ENCODE assay signal across 7 mouse cellular contexts in the genomic region with DNA sequence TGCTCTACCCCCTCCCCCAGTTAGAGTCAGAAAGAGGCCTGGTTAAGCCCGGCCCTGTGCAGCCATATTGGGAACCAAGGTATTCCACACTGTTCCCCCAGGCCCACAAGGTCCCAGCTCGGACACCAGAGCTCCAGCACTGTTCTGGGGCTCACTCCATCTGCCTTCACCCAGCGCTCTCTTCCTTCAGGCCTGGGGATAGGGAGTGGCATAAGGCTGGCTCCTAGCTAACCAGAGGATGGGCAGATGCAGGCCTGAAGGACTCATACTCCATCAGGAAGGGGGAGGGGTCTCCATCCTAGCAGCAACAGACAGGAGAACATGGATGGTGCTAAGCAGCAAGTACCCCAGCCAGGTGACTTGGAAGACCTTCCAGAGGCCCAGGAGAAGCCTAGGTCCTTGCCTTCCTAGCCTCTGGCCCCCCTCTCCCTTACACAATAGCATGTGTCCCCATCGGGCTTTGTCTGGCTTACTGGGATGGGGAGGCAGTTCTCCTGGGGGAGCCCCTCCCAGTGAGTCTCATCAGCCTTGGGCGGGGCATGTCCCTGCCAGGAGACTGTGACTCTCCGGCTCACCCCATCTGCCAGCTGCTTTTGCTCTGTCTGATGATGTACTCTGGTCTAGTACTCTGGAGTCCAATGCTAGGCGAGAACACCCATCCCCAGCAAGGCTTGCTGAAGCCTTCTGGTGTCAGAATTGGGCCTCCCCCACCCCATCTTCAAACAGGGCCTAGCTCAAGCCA. TPM values are rescaled to one million over a fixed set of nuclear protein-coding genes. Genes with fewer than 3 reads are reported as not detected.
DNase-seq lines count a peak whose midpoint lies in the region; ATAC-seq lines count a peak whose summit lies in the region.

No protein-coding gene starts in this region.

- DNase-seq in lung, postnatal 10 days = no peak
- peak; percentile 57 for DNase-seq in cerebellum, adult 9-10 months
- DNase-seq in midbrain, embryonic 10.5 days (ENCODE audit: low spot score) = no peak
- DNase-seq in urinary bladder, postnatal 4 days (ENCODE audit: low spot score in 2 of 2) = no peak
- no peak for DNase-seq in ovary, postnatal 10 days (ENCODE audit: low spot score)

- no peak overlapping the region for H3K27ac ChIP-seq in lung, embryonic 15.5 days
- H3K27ac ChIP-seq in heart, embryonic 15.5 days = no peak overlapping the region
- H3K27ac ChIP-seq in midbrain, embryonic 10.5 days (replicated peaks) = peak overlapping the region; percentile 91

- no peaks in the 10 kb centered on the region for H3K9me3 ChIP-seq in lung, embryonic 15.5 days
- H3K9me3 ChIP-seq in heart, embryonic 15.5 days (replicated peaks) = no peaks in the 10 kb centered on the region
- H3K9me3 ChIP-seq in midbrain, embryonic 10.5 days (replicated peaks) = no peaks in the 10 kb centered on the region

- no peak overlapping the region for H3K9ac ChIP-seq in lung, embryonic 15.5 days
- 0 out of 2 replicates have a peak overlapping the region, but pooled peaks have one; percentile 72 for H3K9ac ChIP-seq in heart, embryonic 15.5 days

- WGBS in lung, embryonic 15.5 days = 71% methylated on average over 7 of the region's 7 CpGs
- WGBS in heart, embryonic 15.5 days = 70% methylated on average over 7 of the region's 7 CpGs
- 68% methylated on average over 7 of the region's 7 CpGs for WGBS in midbrain, embryonic 10.5 days

- peak overlapping the region; percentile 76 for H3K4me3 ChIP-seq in lung, embryonic 15.5 days
- peak overlapping the region; percentile 79 for H3K4me3 ChIP-seq in heart, embryonic 15.5 days
- peak overlapping the region; percentile 91 for H3K4me3 ChIP-seq in midbrain, embryonic 10.5 days

- no peak for ATAC-seq in lung, embryonic 15.5 days (ENCODE audit: borderline replicate concordance, extremely low read depth, low FRiP score, low TSS enrichment)
- no peak for ATAC-seq in heart, embryonic 15.5 days (replicated peaks; ENCODE audit: insufficient number of reproducible peaks, insufficient read depth, low FRiP score, low read depth)

- H3K4me2 ChIP-seq in lung, embryonic 15.5 days = peak overlapping the region; percentile 95
- peak overlapping the region; percentile 98 for H3K4me2 ChIP-seq in heart, embryonic 15.5 days

- H3K4me1 ChIP-seq in lung, embryonic 15.5 days = peaks cover 35% of the 10 kb centered on the region
- H3K4me1 ChIP-seq in heart, embryonic 15.5 days (replicated peaks) = peaks cover 30% of the 10 kb centered on the region
- peaks cover 41% of the 10 kb centered on the region for H3K4me1 ChIP-seq in midbrain, embryonic 10.5 days

- H3K27me3 ChIP-seq in lung, embryonic 15.5 days = peaks cover 48% of the 10 kb centered on the region
- peaks cover 78% of the 10 kb centered on the region for H3K27me3 ChIP-seq in heart, embryonic 15.5 days
- H3K27me3 ChIP-seq in midbrain, embryonic 10.5 days (ENCODE audit: low read depth, poor library complexity, severe bottlenecking) = peaks cover 89% of the 10 kb centered on the region

- 0 out of 2 replicates have a peak, but pooled peaks cover 2% of the 10 kb centered on the region for H3K36me3 ChIP-seq in lung, embryonic 15.5 days
- no peaks in the 10 kb centered on the region for H3K36me3 ChIP-seq in heart, embryonic 15.5 days
- peaks cover 20% of the 10 kb centered on the region for H3K36me3 ChIP-seq in midbrain, embryonic 10.5 days

RNA-seq across cellular contexts. Expression of gene Sept5, which starts 1.4 kb away (rescaled TPM):
- 20.2 and 20.9 TPM in 2 replicates for polyA plus RNA-seq in lung, embryonic 15.5 days (2015; fragmentation: Nextera tagmentation; extraction: Ambion mirVana)
- polyA plus RNA-seq in heart, embryonic 15.5 days (2015; fragmentation: Nextera tagmentation; extraction: Ambion mirVana) = 8.1 and 14.8 TPM in 2 replicates
- 31.2 and 42.8 TPM in 2 replicates for polyA plus RNA-seq in midbrain, embryonic 10.5 days (2016; fragmentation: Nextera tagmentation; extraction: Ambion mirVana)

RNA-seq across cellular contexts. Expression of gene Gm49601, which starts 2.1 kb away (rescaled TPM):
- 3.2 and 4.0 TPM in 2 replicates for polyA plus RNA-seq in lung, embryonic 15.5 days (2015; fragmentation: Nextera tagmentation; extraction: Ambion mirVana)
- 0.94 and 1.4 TPM in 2 replicates for polyA plus RNA-seq in heart, embryonic 15.5 days (2015; fragmentation: Nextera tagmentation; extraction: Ambion mirVana)
- polyA plus RNA-seq in midbrain, embryonic 10.5 days (2016; fragmentation: Nextera tagmentation; extraction: Ambion mirVana) = 3.7 and 5.8 TPM in 2 replicates

RNA-seq across cellular contexts. Expression of gene Gp1bb, which starts 6.2 kb away (rescaled TPM):
- 2.8 and 4.3 TPM in 2 replicates for polyA plus RNA-seq in lung, embryonic 15.5 days (2015; fragmentation: Nextera tagmentation; extraction: Ambion mirVana)
- polyA plus RNA-seq in heart, embryonic 15.5 days (2015; fragmentation: Nextera tagmentation; extraction: Ambion mirVana) = 3.7 and 3.8 TPM in 2 replicates
- 4.5 and 4.6 TPM in 2 replicates for polyA plus RNA-seq in midbrain, embryonic 10.5 days (2016; fragmentation: Nextera tagmentation; extraction: Ambion mirVana)

RNA-seq across cellular contexts. Expression of gene Tbx1, which starts 37.9 kb away (rescaled TPM):
- polyA plus RNA-seq in lung, embryonic 15.5 days (2015; fragmentation: Nextera tagmentation; extraction: Ambion mirVana) = 10.9 and 13.1 TPM in 2 replicates
- polyA plus RNA-seq in heart, embryonic 15.5 days (2015; fragmentation: Nextera tagmentation; extraction: Ambion mirVana) = 0.66 and 1.5 TPM in 2 replicates
- polyA plus RNA-seq in midbrain, embryonic 10.5 days (2016; fragmentation: Nextera tagmentation; extraction: Ambion mirVana) = 0.97 and 1.7 TPM in 2 replicates
